Mouse (Mus musculus): Measurements from ENCODE around the gene Vrk2.
A peak's percentile ranks its signal among the peaks of the same experiment; 100 is the strongest.

The Vrk2 gene

GRCm38 (mm10) chr11:26593061-26594059 is at the start of gene Vrk2, which contains the start of gene Gm6899:
Gene Vrk2, minus strand, starts transcription at chr11:26593999.
Gene Gm6899, plus strand, starts transcription at chr11:26593241.
- peak; percentile 74 for ATAC-seq (ENCODE audit: insufficient number of reproducible peaks, low FRiP score, low TSS enrichment)

GRCm38 (mm10) chr11:26642141-26642540 is 48.3 kb upstream of the Vrk2 start:
- ATAC-seq (ENCODE audit: insufficient number of reproducible peaks, low FRiP score, low TSS enrichment): no peak

GRCm38 (mm10) chr11:26640314-26640785 is 46.6 kb upstream of the Vrk2 start:
- no peak for ATAC-seq (ENCODE audit: insufficient number of reproducible peaks, low FRiP score, low TSS enrichment)

- no peak for ATAC-seq (ENCODE audit: insufficient number of reproducible peaks, low FRiP score, low TSS enrichment)
These were observed 42.4 kb upstream of the Vrk2 start for GRCm38 (mm10) chr11:26636239-26636638.

GRCm38 (mm10) chr11:26622727-26623126 is 28.9 kb upstream of the Vrk2 start:
- ATAC-seq (ENCODE audit: insufficient number of reproducible peaks, low FRiP score, low TSS enrichment): no peak

GRCm38 (mm10) chr11:26618475-26619223 is 24.9 kb upstream of the Vrk2 start:
- no peak for ATAC-seq (ENCODE audit: insufficient number of reproducible peaks, low FRiP score, low TSS enrichment)

GRCm38 (mm10) chr11:26608795-26609194 is 15.0 kb upstream of the Vrk2 start:
- no peak for ATAC-seq (ENCODE audit: insufficient number of reproducible peaks, low FRiP score, low TSS enrichment)

GRCm38 (mm10) chr11:26604061-26604655 is 10.4 kb upstream of the Vrk2 start:
- ATAC-seq (ENCODE audit: insufficient number of reproducible peaks, low FRiP score, low TSS enrichment): no peak

- ATAC-seq (ENCODE audit: insufficient number of reproducible peaks, low FRiP score, low TSS enrichment): no peak
These were observed 7.9 kb upstream of the Vrk2 start for GRCm38 (mm10) chr11:26601571-26602175.

GRCm38 (mm10) chr11:26600692-26601091 is 6.9 kb upstream of the Vrk2 start:
- ATAC-seq (ENCODE audit: insufficient number of reproducible peaks, low FRiP score, low TSS enrichment): no peak

GRCm38 (mm10) chr11:26598876-26599275 is 5.1 kb upstream of the Vrk2 start:
- no peak for ATAC-seq (ENCODE audit: insufficient number of reproducible peaks, low FRiP score, low TSS enrichment)

GRCm38 (mm10) chr11:26597761-26598160 is 4.0 kb upstream of the Vrk2 start:
- no peak for ATAC-seq (ENCODE audit: insufficient number of reproducible peaks, low FRiP score, low TSS enrichment)

GRCm38 (mm10) chr11:26597145-26597544 is 3.3 kb upstream of the Vrk2 start:
- no peak for ATAC-seq (ENCODE audit: insufficient number of reproducible peaks, low FRiP score, low TSS enrichment)

- ATAC-seq (ENCODE audit: insufficient number of reproducible peaks, low FRiP score, low TSS enrichment): no peak
These were observed 2.4 kb upstream of the Vrk2 start for GRCm38 (mm10) chr11:26596186-26596585.

- no peak for ATAC-seq (ENCODE audit: insufficient number of reproducible peaks, low FRiP score, low TSS enrichment)
These were observed 688 bp upstream of the Vrk2 start for GRCm38 (mm10) chr11:26594487-26594886.

- ATAC-seq (ENCODE audit: insufficient number of reproducible peaks, low FRiP score, low TSS enrichment): no peak
These were observed 1.3 kb downstream of the Vrk2 start for GRCm38 (mm10) chr11:26592395-26593053.

GRCm38 (mm10) chr11:26587184-26587524 is 6.6 kb downstream of the Vrk2 start:
- ATAC-seq (ENCODE audit: insufficient number of reproducible peaks, low FRiP score, low TSS enrichment): no peak

GRCm38 (mm10) chr11:26586367-26587183 is 7.2 kb downstream of the Vrk2 start:
- no peak for ATAC-seq (ENCODE audit: insufficient number of reproducible peaks, low FRiP score, low TSS enrichment)
